Mouse (Mus musculus): ENCODE measurements around the gene Olfr777.
"Not testable (repeated sequence)": the region's sequence is repeated elsewhere in the genome, so short reads cannot be mapped to it uniquely, and the experiment has no call there.

Gene Olfr777

GRCm38 (mm10) chr10:129271081-129271535 is at the start of gene Olfr777:
Gene Olfr777 (minus strand): TSS chr10:129271485.
- no peak for DNase-seq

- no peak for DNase-seq
Observed at GRCm38 (mm10) chr10:129317817-129318216, 46.5 kb upstream of the Olfr777 start, which contains the start of gene Olfr780. Gene Olfr780 (plus strand): TSS chr10:129318117.

- DNase-seq: not testable (repeated sequence)
Observed at GRCm38 (mm10) chr10:129313521-129313920, 42.2 kb upstream of the Olfr777 start.

- not testable (repeated sequence) for DNase-seq
Observed at GRCm38 (mm10) chr10:129312973-129313372, 41.7 kb upstream of the Olfr777 start.

- DNase-seq: no peak
Observed at GRCm38 (mm10) chr10:129258827-129259226, 12.5 kb downstream of the Olfr777 start, which contains the start of gene Olfr776. Gene Olfr776 (plus strand): TSS chr10:129259127.

GRCm38 (mm10) chr10:129248112-129248511 is 23.2 kb downstream of the Olfr777 start, which contains the start of gene Olfr775:
Gene Olfr775 (plus strand): TSS chr10:129248412.
- no peak for DNase-seq

GRCm38 (mm10) chr10:129235904-129236303 is 35.4 kb downstream of the Olfr777 start, which contains the start of gene Olfr774:
Gene Olfr774 (plus strand): TSS chr10:129236204.
- DNase-seq: no peak

- no peak for DNase-seq
Observed at GRCm38 (mm10) chr10:129230737-129231136, 40.5 kb downstream of the Olfr777 start.
